Mouse (Mus musculus) T-helper 2 cell (primary cell): ENCODE data around the gene Trim11.

Experiments
- in situ Hi-C: fragments of 300-600 bp; cut with MboI, MseI; formaldehyde crosslinking; loops from one replicate; pipeline ENCODE4 v1.15.1; 2025; ENCODE audit warnings: high pct_unique_total_duplicates

Trim11 gene

GRCm38 (mm10) chr11:58980381-58980990 lies 2.6 kb downstream of the Trim11 start:
- in situ Hi-C loops: no loop called here

- in situ Hi-C loops: no loop called here
Measured at GRCm38 (mm10) chr11:58981541-58982447, 3.9 kb downstream of the Trim11 start.

- in situ Hi-C loops: no loop called here
Measured at GRCm38 (mm10) chr11:58982471-58983097, 4.7 kb downstream of the Trim11 start.

GRCm38 (mm10) chr11:58983691-58984341 lies 5.9 kb downstream of the Trim11 start:
- in situ Hi-C loops: no loop called here

- in situ Hi-C loops: no loop called here
Measured at GRCm38 (mm10) chr11:58984657-58985056, 6.8 kb downstream of the Trim11 start.

GRCm38 (mm10) chr11:58985299-58985917 lies 7.5 kb downstream of the Trim11 start:
- in situ Hi-C loops: no loop called here

GRCm38 (mm10) chr11:58989166-58989565 lies 11.3 kb downstream of the Trim11 start:
- in situ Hi-C loops: no loop called here

GRCm38 (mm10) chr11:58990141-58990540 lies 12.2 kb downstream of the Trim11 start:
- in situ Hi-C loops: no loop called here

- in situ Hi-C loops: no loop called here
Measured at GRCm38 (mm10) chr11:58990794-58991193, 12.9 kb downstream of the Trim11 start.

- in situ Hi-C loops: no loop called here
Measured at GRCm38 (mm10) chr11:58991911-58992310, 14.0 kb downstream of the Trim11 start.

- in situ Hi-C loops: no loop called here
Measured at GRCm38 (mm10) chr11:58993091-58993670, 15.3 kb downstream of the Trim11 start.

- in situ Hi-C loops: no loop called here
Measured at GRCm38 (mm10) chr11:58994337-58994826, 16.5 kb downstream of the Trim11 start.

- in situ Hi-C loops: no loop called here
Measured at GRCm38 (mm10) chr11:58995061-58995806, 17.3 kb downstream of the Trim11 start.

GRCm38 (mm10) chr11:58995807-58996370 lies 18.0 kb downstream of the Trim11 start:
- in situ Hi-C loops: no loop called here

GRCm38 (mm10) chr11:58997541-58997940 lies 19.6 kb downstream of the Trim11 start:
- in situ Hi-C loops: no loop called here

GRCm38 (mm10) chr11:58999158-58999557 lies 21.3 kb downstream of the Trim11 start:
- in situ Hi-C loops: no loop called here

- in situ Hi-C loops: loop anchor here (10.0 kb wide), 1 partner anchor 255 kb away; no protein-coding TSS in a partner anchor
Measured at GRCm38 (mm10) chr11:58999830-59000229, 21.9 kb downstream of the Trim11 start.

GRCm38 (mm10) chr11:59000635-59001034 lies 22.7 kb downstream of the Trim11 start:
- in situ Hi-C loops: loop anchor here (10.0 kb wide), 1 partner anchor 256 kb away; no protein-coding TSS in a partner anchor

GRCm38 (mm10) chr11:59002327-59003079 lies 24.6 kb downstream of the Trim11 start:
- in situ Hi-C loops: loop anchor here (10.0 kb wide), 1 partner anchor 258 kb away; no protein-coding TSS in a partner anchor
